Comparison of ENCODE assay signal across 10 mouse cellular contexts in the genomic region with DNA sequence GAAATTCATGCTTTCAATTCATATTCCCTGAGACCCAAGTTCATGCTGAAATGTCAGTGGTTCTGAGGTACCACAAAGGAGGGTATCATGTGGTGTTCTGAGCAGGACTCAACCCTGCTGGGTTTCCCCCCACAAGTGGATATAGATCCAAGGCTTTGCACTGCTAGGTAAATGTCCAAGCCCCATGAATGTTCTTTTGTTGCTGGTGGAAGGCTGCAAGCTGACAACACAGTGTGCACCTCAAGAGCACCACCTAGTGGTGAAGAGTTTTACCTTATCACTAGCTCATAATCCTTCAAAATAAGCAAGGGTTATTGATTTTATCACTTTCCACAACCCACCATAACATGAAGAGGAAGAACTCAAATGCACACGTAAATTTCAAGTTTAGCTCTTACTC. TPM values are rescaled to one million over a fixed set of nuclear protein-coding genes. Genes with fewer than 3 reads are reported as not detected.
DNase-seq lines count a peak whose midpoint lies in the region; ATAC-seq and TF ChIP-seq lines count a peak whose summit lies in the region.
"Had no signal": no experiment of that assay in that cellular context is flagged by ENCODE, and none has a peak within 500 bp of the region (broad histone marks: within the 10 kb centered on the region; RNA-seq: fewer than 3 reads in every experiment).

No protein-coding gene starts in this region.

- no peaks in the 10 kb centered on the region for H3K9me3 ChIP-seq in MEL (replicated peaks; ENCODE audit: insufficient read depth, low read length)
- no peaks in the 10 kb centered on the region for H3K9me3 ChIP-seq in forebrain, embryonic 14.5 days (replicated peaks; ENCODE audit: control insufficient read depth, low read length)
- no peaks in the 10 kb centered on the region for H3K9me3 ChIP-seq in lung, embryonic 14.5 days (ENCODE audit: low read depth, low read length)
- H3K9me3 ChIP-seq: heart, embryonic 13.5 days; megakaryocyte, embryonic 14.5 days had no signal

- H3K4me2 ChIP-seq in forebrain, embryonic 14.5 days (ENCODE audit: low read length), result no peak overlapping the region
- no peak overlapping the region for H3K4me2 ChIP-seq in lung, embryonic 14.5 days
- H3K4me2 ChIP-seq: heart, embryonic 13.5 days had no signal

- intact Hi-C loops in left cerebral cortex, postnatal 36 days (cut with DNase I), result no loop called here

- peak; percentile 72 for ATAC-seq in forebrain, embryonic 14.5 days
- no peak for ATAC-seq in lung, embryonic 14.5 days (ENCODE audit: insufficient read depth)

- no peak overlapping the region for H3K9ac ChIP-seq in MEL (ENCODE audit: control insufficient read depth, low read depth, low read length, poor library complexity, severe bottlenecking)
- H3K9ac ChIP-seq in forebrain, embryonic 14.5 days (ENCODE audit: low read length), result peak overlapping the region; percentile 8; the same call in 1 of the 2 replicates
- no peak overlapping the region for H3K9ac ChIP-seq in lung, embryonic 14.5 days
- H3K9ac ChIP-seq: heart, embryonic 13.5 days had no signal

- peaks cover 2 to 6% of the 10 kb centered on the region in 2 experiments; a peak in 3 of 4 replicates for H3K4me1 ChIP-seq in MEL (ENCODE audit: control insufficient read depth in 1 of 2, insufficient read depth in 2 of 2, low read length in 2 of 2)
- H3K4me1 ChIP-seq in forebrain, embryonic 14.5 days (ENCODE audit: control insufficient read depth, insufficient read depth, low read length), result no peaks in the 10 kb centered on the region
- H3K4me1 ChIP-seq in lung, embryonic 14.5 days (ENCODE audit: insufficient read depth), result no peaks in the 10 kb centered on the region
- peaks cover 3% of the 10 kb centered on the region; the same call in 1 of the 2 replicates for H3K4me1 ChIP-seq in small intestine, adult 2 months (ENCODE audit: control insufficient read depth, insufficient read depth, insufficient read length, low read length)
- H3K4me1 ChIP-seq: heart, embryonic 13.5 days; megakaryocyte, embryonic 14.5 days had no signal

- 21% methylated on average over 1 of the region's 1 CpGs for WGBS in forebrain, embryonic 14.5 days
- 22% methylated on average over 1 of the region's 1 CpGs for WGBS in lung, embryonic 14.5 days
- WGBS in small intestine, adult 2 months, result 22% methylated on average over 1 of the region's 1 CpGs

- no peaks in the 10 kb centered on the region for H3K27me3 ChIP-seq in MEL (ENCODE audit: control insufficient read depth in 1 of 2, insufficient read depth in 2 of 2, low read length in 2 of 2)
- no peaks in the 10 kb centered on the region for H3K27me3 ChIP-seq in forebrain, embryonic 14.5 days (replicated peaks; ENCODE audit: control insufficient read depth, insufficient read depth, low read length)
- H3K27me3 ChIP-seq in lung, embryonic 14.5 days (ENCODE audit: insufficient read depth, low read length), result no peaks in the 10 kb centered on the region
- no peaks in the 10 kb centered on the region for H3K27me3 ChIP-seq in small intestine, adult 2 months (ENCODE audit: control insufficient read depth, insufficient read depth, low read length)
- H3K27me3 ChIP-seq: heart, embryonic 13.5 days; megakaryocyte, embryonic 14.5 days had no signal

- no peaks in the 10 kb centered on the region for H3K79me2 ChIP-seq in MEL (ENCODE audit: control insufficient read depth, insufficient read depth, low read length, poor library complexity)

- DNase-seq in left cerebral cortex, adult 18-20 months (ENCODE audit: low spot score in 2 of 2), result peak; percentile 42 to 66
- no peak for DNase-seq in left cerebral cortex, postnatal 36 days (ENCODE audit: low spot score in 2 of 2)
- peak; percentile 76 for DNase-seq in MEL (ENCODE audit: low read depth, low spot score)
- peak; percentile 87 for DNase-seq in brain, embryonic 14.5 days (ENCODE audit: low read depth)
- DNase-seq in forebrain, embryonic 14.5 days (ENCODE audit: low spot score), result peak; percentile 91
- peak; percentile 91 for DNase-seq in lung, embryonic 14.5 days
- no peak for DNase-seq in ovary, postnatal 36 days (ENCODE audit: low spot score)

- TF ChIP-seq EP300 in MEL (IDR thresholded peaks at IDR 0.05; ENCODE audit: low read depth in 1 of 2, low read length in 2 of 2), result no peak

- TF ChIP-seq CTCF in MEL (IDR thresholded peaks at IDR 0.05 in 2 of 3, conservative IDR thresholded peaks at IDR 0.05 in 1 of 3; ENCODE audit: control insufficient read depth in 1 of 3, insufficient read depth in 1 of 3, low read depth in 2 of 3, low read length in 3 of 3, poor library complexity in 1 of 3, severe bottlenecking in 1 of 3), result peak; percentile 63 to 92 (median 81)
- peak; percentile 80; the same call in 1 of the 2 replicates for TF ChIP-seq CTCF in brain, embryonic 14.5 days (IDR thresholded peaks at IDR 0.05; ENCODE audit: borderline replicate concordance, extremely low read depth, insufficient read depth, insufficient read length)
- TF ChIP-seq CTCF in lung, embryonic 14.5 days (IDR thresholded peaks at IDR 0.05; ENCODE audit: low read depth), result peak; percentile 86
- TF ChIP-seq CTCF in small intestine, adult 2 months (IDR thresholded peaks at IDR 0.05; ENCODE audit: extremely low read depth, insufficient read length, insufficient replicate concordance, low read depth, low read length), result peak; percentile 51; the same call in 1 of the 2 replicates

- TF ChIP-seq POLR2A in MEL (IDR thresholded peaks at IDR 0.05; ENCODE audit: control insufficient read depth in 1 of 2, insufficient read depth in 1 of 2, low read depth in 1 of 2, low read length in 2 of 2, poor library complexity in 1 of 2), result no peak
- no peak for TF ChIP-seq POLR2A in brain, embryonic 14.5 days (IDR thresholded peaks at IDR 0.05; ENCODE audit: borderline replicate concordance, extremely low read depth, insufficient read depth, insufficient read length, poor library complexity, severe bottlenecking)
- TF ChIP-seq POLR2A in small intestine, adult 2 months (IDR thresholded peaks at IDR 0.05; ENCODE audit: low read depth, low read length), result no peak

- no peak overlapping the region for H3K4me3 ChIP-seq in MEL (ENCODE audit: control insufficient read depth in 1 of 2, insufficient read depth in 1 of 2, low read depth in 2 of 2, low read length in 2 of 2)
- H3K4me3 ChIP-seq in forebrain, embryonic 14.5 days (ENCODE audit: low read depth, low read length), result no peak overlapping the region
- no peak overlapping the region for H3K4me3 ChIP-seq in lung, embryonic 14.5 days (ENCODE audit: low read depth, low read length)
- no peak overlapping the region for H3K4me3 ChIP-seq in small intestine, adult 2 months (ENCODE audit: low read depth, low read length)
- H3K4me3 ChIP-seq: heart, embryonic 13.5 days; megakaryocyte, embryonic 14.5 days had no signal

- peaks cover 6 to 8% of the 10 kb centered on the region in 2 experiments for H3K36me3 ChIP-seq in MEL (ENCODE audit: control insufficient read depth in 1 of 2, insufficient read depth in 2 of 2, low read length in 2 of 2)
- H3K36me3 ChIP-seq in forebrain, embryonic 14.5 days (ENCODE audit: control insufficient read depth, insufficient read depth, low read length), result peaks cover 86% of the 10 kb centered on the region
- H3K36me3 ChIP-seq in lung, embryonic 14.5 days (ENCODE audit: insufficient read depth), result peaks cover 88% of the 10 kb centered on the region
- peaks cover 63% of the 10 kb centered on the region for H3K36me3 ChIP-seq in small intestine, adult 2 months (ENCODE audit: control insufficient read depth, insufficient read depth, low read length)

- TF ChIP-seq RAD21 in MEL (IDR thresholded peaks at IDR 0.05; ENCODE audit: low read depth, low read length), result peak; percentile 67

- H3K27ac ChIP-seq in MEL (ENCODE audit: control insufficient read depth, low read depth, low read length), result no peak overlapping the region
- H3K27ac ChIP-seq in forebrain, embryonic 14.5 days (ENCODE audit: low read depth, low read length), result 0 out of 2 replicates have a peak overlapping the region, but pooled peaks have one; percentile 29
- no peak overlapping the region for H3K27ac ChIP-seq in lung, embryonic 14.5 days (ENCODE audit: low read depth)
- H3K27ac ChIP-seq in small intestine, adult 2 months (ENCODE audit: insufficient read depth, low read depth, low read length), result no peak overlapping the region
- H3K27ac ChIP-seq: heart, embryonic 13.5 days had no signal

RNA-seq across cellular contexts. Expression of gene Car15, which starts 10.8 kb away (rescaled TPM):
- 1 to 10 TPM; 8.9 to 9.1 TPM for total RNA-seq in left cerebral cortex, adult 18-20 months (2021)
- 10 to 100 TPM; 11.7 to 14.4 TPM for total RNA-seq in left cerebral cortex, postnatal 36 days (2021)
- 2.0 and 2.4 TPM in 2 replicates for total RNA-seq in MEL (2012; rRNA removed)
- 1 to 10 TPM in 1 of 2 experiments, not detected in 1; 3.6 TPM for polyA plus RNA-seq in MEL (2012; ENCODE audit: insufficient read depth in 1 of 2, insufficient read length in 2 of 2, low read depth in 1 of 2, low replicate concordance in 2 of 2, missing spikeins in 1 of 2)
- 16.1 and 18.1 TPM in 2 replicates for polyA plus RNA-seq in brain, embryonic 14.5 days (2012; rRNA removed)
- 4.0 and 5.0 TPM in 2 replicates for polyA plus RNA-seq in forebrain, embryonic 14.5 days (2014; fragmentation: Nextera tagmentation; extraction: Ambion mirVana)
- polyA plus RNA-seq in lung, embryonic 14.5 days (2014; fragmentation: Nextera tagmentation; extraction: Ambion mirVana), result 2.6 and 2.7 TPM in 2 replicates
- polyA plus RNA-seq in small intestine, adult 2 months (2012; rRNA removed), result 4.1 and 13.0 TPM in 2 replicates

RNA-seq across cellular contexts. Expression of gene B830017H08Rik, which starts 16.0 kb away (rescaled TPM):
- total RNA-seq in left cerebral cortex, adult 18-20 months (2021), result 1 to 10 TPM; 2.9 to 3.6 TPM
- total RNA-seq in left cerebral cortex, postnatal 36 days (2021), result 1 to 10 TPM; 2.9 to 4.6 TPM
- not detected in 2 replicates for total RNA-seq in MEL (2012; rRNA removed)
- under 1 TPM in 1 of 2 experiments, not detected in 1; 0.06 TPM for polyA plus RNA-seq in MEL (2012; ENCODE audit: insufficient read depth in 1 of 2, insufficient read length in 2 of 2, low read depth in 1 of 2, low replicate concordance in 2 of 2, missing spikeins in 1 of 2)
- polyA plus RNA-seq in brain, embryonic 14.5 days (2012; rRNA removed), result 2.3 and 3.7 TPM in 2 replicates
- polyA plus RNA-seq in forebrain, embryonic 14.5 days (2014; fragmentation: Nextera tagmentation; extraction: Ambion mirVana), result 1.0 and 1.5 TPM in 2 replicates
- polyA plus RNA-seq in lung, embryonic 14.5 days (2014; fragmentation: Nextera tagmentation; extraction: Ambion mirVana), result 0.18 TPM in 1 of 2 replicates, not detected in the other
- not detected in 2 replicates for polyA plus RNA-seq in small intestine, adult 2 months (2012; rRNA removed)
- polyA plus RNA-seq: heart, embryonic 13.5 days had no signal

RNA-seq across cellular contexts. Expression of gene Gm20518, which starts 42.5 kb away (rescaled TPM):
- 1 to 10 TPM; 1.0 to 2.6 TPM for total RNA-seq in left cerebral cortex, adult 18-20 months (2021)
- 1 to 10 TPM; 1.3 to 2.2 TPM for total RNA-seq in left cerebral cortex, postnatal 36 days (2021)
- total RNA-seq in MEL (2012; rRNA removed), result 0.16 and 0.35 TPM in 2 replicates
- polyA plus RNA-seq in MEL (2012; ENCODE audit: insufficient read depth in 1 of 2, insufficient read length in 2 of 2, low read depth in 1 of 2, low replicate concordance in 2 of 2, missing spikeins in 1 of 2), result under 1 TPM in 1 of 2 experiments, not detected in 1; 0.53 TPM
- polyA plus RNA-seq in brain, embryonic 14.5 days (2012; rRNA removed), result 3.2 and 3.9 TPM in 2 replicates
- 0.26 and 0.38 TPM in 2 replicates for polyA plus RNA-seq in forebrain, embryonic 14.5 days (2014; fragmentation: Nextera tagmentation; extraction: Ambion mirVana)
- 0.29 and 0.55 TPM in 2 replicates for polyA plus RNA-seq in lung, embryonic 14.5 days (2014; fragmentation: Nextera tagmentation; extraction: Ambion mirVana)
- 0.85 and 1.9 TPM in 2 replicates for polyA plus RNA-seq in small intestine, adult 2 months (2012; rRNA removed)

RNA-seq across cellular contexts. Expression of gene Tssk1, which starts 45.1 kb away (rescaled TPM):
- not detected for total RNA-seq in left cerebral cortex, adult 18-20 months (2021)
- not detected for total RNA-seq in left cerebral cortex, postnatal 36 days (2021)
- 0.04 TPM in 1 of 2 replicates, not detected in the other for total RNA-seq in MEL (2012; rRNA removed)
- under 1 TPM in 1 of 2 experiments, not detected in 1; 0.36 TPM for polyA plus RNA-seq in MEL (2012; ENCODE audit: insufficient read depth in 1 of 2, insufficient read length in 2 of 2, low read depth in 1 of 2, low replicate concordance in 2 of 2, missing spikeins in 1 of 2)
- 0.04 and 0.06 TPM in 2 replicates for polyA plus RNA-seq in brain, embryonic 14.5 days (2012; rRNA removed)
- polyA plus RNA-seq in forebrain, embryonic 14.5 days (2014; fragmentation: Nextera tagmentation; extraction: Ambion mirVana), result 0.06 TPM in 1 of 2 replicates, not detected in the other
- polyA plus RNA-seq in lung, embryonic 14.5 days (2014; fragmentation: Nextera tagmentation; extraction: Ambion mirVana), result 0.07 and 0.09 TPM in 2 replicates
- polyA plus RNA-seq in small intestine, adult 2 months (2012; rRNA removed), result 0.08 TPM in 1 of 2 replicates, not detected in the other

RNA-seq across cellular contexts. Expression of gene Dgcr2, which starts 49.4 kb away (rescaled TPM):
- total RNA-seq in left cerebral cortex, adult 18-20 months (2021), result 100 to 1,000 TPM in 1 of 2 experiments, 10 to 100 TPM in 1; 99.4 to 102 TPM
- 100 to 1,000 TPM in 1 of 2 experiments, 10 to 100 TPM in 1; 92.6 to 103 TPM for total RNA-seq in left cerebral cortex, postnatal 36 days (2021)
- 35.1 and 37.1 TPM in 2 replicates for total RNA-seq in MEL (2012; rRNA removed)
- polyA plus RNA-seq in MEL (2012; ENCODE audit: insufficient read depth in 1 of 2, insufficient read length in 2 of 2, low read depth in 1 of 2, low replicate concordance in 2 of 2, missing spikeins in 1 of 2), result 10 to 100 TPM in 1 of 2 experiments, not detected in 1; 53.7 TPM
- polyA plus RNA-seq in brain, embryonic 14.5 days (2012; rRNA removed), result 159 and 166 TPM in 2 replicates
- polyA plus RNA-seq in forebrain, embryonic 14.5 days (2014; fragmentation: Nextera tagmentation; extraction: Ambion mirVana), result 75.3 and 93.1 TPM in 2 replicates
- polyA plus RNA-seq in lung, embryonic 14.5 days (2014; fragmentation: Nextera tagmentation; extraction: Ambion mirVana), result 94.6 and 105 TPM in 2 replicates
- polyA plus RNA-seq in small intestine, adult 2 months (2012; rRNA removed), result 82.2 and 152 TPM in 2 replicates

Comparison
In these comparisons a context has a peak if more than half of its experiments do, and no peak if none do; other contexts are left out.
1. DNase-seq: peak in left cerebral cortex, adult 18-20 months (2 of 2), MEL (single experiment), brain, embryonic 14.5 days (single experiment), forebrain, embryonic 14.5 days (single experiment) and lung, embryonic 14.5 days (single experiment); none in left cerebral cortex, postnatal 36 days (0 of 2) and ovary, postnatal 36 days (single experiment).
2. Peak in every context shown above with its lines, with median percentiles within 50 percentile points of each other: CTCF ChIP-seq.